ENCODE assay signal across 8 mouse cellular contexts in genomic region chr6:5442316-5443085, GRCm38 (mm10). TPM values are rescaled to one million over a fixed set of nuclear protein-coding genes. Genes with fewer than 3 reads are reported as not detected.
DNase-seq lines count a peak whose midpoint lies in the region; ATAC-seq and TF ChIP-seq lines count a peak whose summit lies in the region.

No protein-coding gene starts in this region.

- TF ChIP-seq CTCF in left cerebral cortex, adult 2 months (IDR thresholded peaks at IDR 0.05): no peak
- no peak for TF ChIP-seq CTCF in intestine, postnatal 0 days (IDR thresholded peaks at IDR 0.05; ENCODE audit: low read depth)
- TF ChIP-seq CTCF in olfactory bulb, adult 2 months (IDR thresholded peaks at IDR 0.05; ENCODE audit: insufficient read depth, low read depth, low read length): no peak

- WGBS in intestine, postnatal 0 days: 11% methylated on average over 14 of the region's 14 CpGs
- WGBS in liver, embryonic 12.5 days (ENCODE audit: insufficient replicate concordance): 9% methylated on average over 14 of the region's 14 CpGs
- 10% methylated on average over 14 of the region's 14 CpGs for WGBS in olfactory bulb, adult 2 months

- H3K27me3 ChIP-seq in intestine, postnatal 0 days (replicated peaks; ENCODE audit: control insufficient read depth, insufficient read depth, low read length): no peaks in the 10 kb centered on the region
- H3K27me3 ChIP-seq in liver, embryonic 12.5 days (replicated peaks): 0 out of 2 replicates have a peak, but pooled peaks cover 4% of the 10 kb centered on the region

- H3K4me3 ChIP-seq in left cerebral cortex, adult 2 months: no peak overlapping the region
- H3K4me3 ChIP-seq in intestine, postnatal 0 days (ENCODE audit: low read depth, low read length): no peak overlapping the region
- H3K4me3 ChIP-seq in liver, embryonic 12.5 days: no peak overlapping the region; the same call in 1 of the 2 replicates
- no peak overlapping the region for H3K4me3 ChIP-seq in olfactory bulb, adult 2 months (ENCODE audit: insufficient read depth, low read depth, low read length)

- H3K9ac ChIP-seq in intestine, postnatal 0 days (ENCODE audit: low read depth, low read length): no peak overlapping the region
- H3K9ac ChIP-seq in liver, embryonic 12.5 days: 0 out of 2 replicates have a peak overlapping the region, but pooled peaks have one; percentile 30

- intact Hi-C loops in left cerebral cortex, adult 2 months (cut with DNase I): no loop called here
- intact Hi-C loops in gastrocnemius, postnatal 36 days (cut with DNase I): loop anchor here (5.0 kb wide), 1 partner anchor 50 kb away; no protein-coding TSS in a partner anchor

- no peak overlapping the region; the same call in 1 of the 2 replicates for H3K27ac ChIP-seq in left cerebral cortex, adult 2 months
- no peak overlapping the region for H3K27ac ChIP-seq in intestine, postnatal 0 days (ENCODE audit: low read depth, low read length)
- H3K27ac ChIP-seq in liver, embryonic 12.5 days: peak overlapping the region; percentile 23; the same call in 1 of the 2 replicates
- H3K27ac ChIP-seq in olfactory bulb, adult 2 months (ENCODE audit: insufficient read depth, low read depth, low read length): 0 out of 2 replicates have a peak overlapping the region, but pooled peaks have one; percentile 4

- TF ChIP-seq POLR2A in olfactory bulb, adult 2 months (IDR thresholded peaks at IDR 0.05; ENCODE audit: insufficient read depth, low read depth, low read length): no peak

- H3K36me3 ChIP-seq in intestine, postnatal 0 days (ENCODE audit: control insufficient read depth, insufficient read depth): no peaks in the 10 kb centered on the region
- no peaks in the 10 kb centered on the region for H3K36me3 ChIP-seq in liver, embryonic 12.5 days

- peak; percentile 45 to 52 for DNase-seq in left cerebral cortex, adult 2 months (ENCODE audit: extremely low spot score in 1 of 2, low spot score in 2 of 2)
- no peak for DNase-seq in left cerebral cortex, adult 11 months (ENCODE audit: low spot score)
- peak; percentile 5 for DNase-seq in c-Kit-negative CD71-positive TER-119-positive erythroid progenitor cells, embryonic 14.5 days (ENCODE audit: low read depth, low spot score)
- DNase-seq in gastrocnemius, postnatal 36 days: peak; percentile 21 to 41

- no peaks in the 10 kb centered on the region for H3K9me3 ChIP-seq in intestine, postnatal 0 days (ENCODE audit: control insufficient read depth)
- H3K9me3 ChIP-seq in liver, embryonic 12.5 days (replicated peaks): no peaks in the 10 kb centered on the region

- no peaks in the 10 kb centered on the region for H3K4me1 ChIP-seq in intestine, postnatal 0 days (replicated peaks; ENCODE audit: control insufficient read depth, insufficient read depth, low read length)
- peaks cover 32% of the 10 kb centered on the region for H3K4me1 ChIP-seq in liver, embryonic 12.5 days
- 0 out of 2 replicates have a peak, but pooled peaks cover 2% of the 10 kb centered on the region for H3K4me1 ChIP-seq in olfactory bulb, adult 2 months (ENCODE audit: control insufficient read depth, insufficient read depth, low read length)

- peak; percentile 78 for ATAC-seq in intestine, postnatal 0 days
- peak; percentile 93 for ATAC-seq in liver, embryonic 12.5 days
- ATAC-seq in erythroblast, adult 5-6 weeks (replicated peaks; ENCODE audit: low FRiP score, poor library complexity, severe bottlenecking): no peak

- peak overlapping the region; percentile 40 for H3K4me2 ChIP-seq in intestine, postnatal 0 days (replicated peaks; ENCODE audit: low read depth)
- peak overlapping the region; percentile 56 for H3K4me2 ChIP-seq in liver, embryonic 12.5 days

RNA-seq across cellular contexts. Expression of gene Pdk4, which starts 53.6 kb away (rescaled TPM):
- total RNA-seq in left cerebral cortex, adult 2 months (2021): 10 to 100 TPM; 11.0 to 18.8 TPM
- total RNA-seq in gastrocnemius, postnatal 36 days (2021): 1,000 to 10,000 TPM; 1,456 to 1,693 TPM
- 12.6 and 23.4 TPM in 2 replicates for polyA plus RNA-seq in intestine, postnatal 0 days (2015; fragmentation: Nextera tagmentation; extraction: Ambion mirVana)
- 2.0 and 2.4 TPM in 2 replicates for polyA plus RNA-seq in liver, embryonic 12.5 days (2016; fragmentation: Nextera tagmentation; extraction: Ambion mirVana)
- not detected in 2 replicates for polyA plus RNA-seq in olfactory bulb, adult 2 months (2012; ENCODE audit: insufficient read depth, insufficient read length, low replicate concordance, missing spikeins)
- not detected in 2 replicates for total RNA-seq in erythroblast, adult 5-6 weeks (2015; ENCODE audit: low replicate concordance)
- not detected in 2 replicates for total RNA-seq in erythroblast, adult 5-6 weeks (2017; ENCODE audit: low replicate concordance)

RNA-seq across cellular contexts. Expression of gene Asb4, which starts 59.3 kb away (rescaled TPM):
- 1 to 10 TPM in 1 of 2 experiments, under 1 TPM in 1; 0.25 to 1.1 TPM for total RNA-seq in left cerebral cortex, adult 2 months (2021)
- total RNA-seq in gastrocnemius, postnatal 36 days (2021): 10 to 100 TPM in 1 of 2 experiments, 1 to 10 TPM in 1; 9.4 to 10.9 TPM
- polyA plus RNA-seq in intestine, postnatal 0 days (2015; fragmentation: Nextera tagmentation; extraction: Ambion mirVana): 1.3 and 1.8 TPM in 2 replicates
- 35.6 and 35.9 TPM in 2 replicates for polyA plus RNA-seq in liver, embryonic 12.5 days (2016; fragmentation: Nextera tagmentation; extraction: Ambion mirVana)
- polyA plus RNA-seq in olfactory bulb, adult 2 months (2012; ENCODE audit: insufficient read depth, insufficient read length, low replicate concordance, missing spikeins): not detected in 2 replicates
- not detected in 2 replicates for total RNA-seq in erythroblast, adult 5-6 weeks (2015; ENCODE audit: low replicate concordance)
- total RNA-seq in erythroblast, adult 5-6 weeks (2017; ENCODE audit: low replicate concordance): not detected in 2 replicates

Comparison
In these comparisons a context has a peak if more than half of its experiments do, and no peak if none do; other contexts are left out.
1. H3K27ac ChIP-seq: peak in liver, embryonic 12.5 days (single experiment) and olfactory bulb, adult 2 months (single experiment); none in left cerebral cortex, adult 2 months (single experiment) and intestine, postnatal 0 days (single experiment).
2. RNA of gene Pdk4, which starts 53.6 kb away (total RNA-seq): 1,456 to 1,693 TPM in gastrocnemius, postnatal 36 days; 11.0 to 18.8 TPM in left cerebral cortex, adult 2 months and not detected in erythroblast, adult 5-6 weeks; every median in the first group is over 10 times any median in the second.
3. RNA of gene Asb4, which starts 59.3 kb away (total RNA-seq): 9.4 to 10.9 TPM in gastrocnemius, postnatal 36 days; 0.25 to 1.1 TPM in left cerebral cortex, adult 2 months and not detected in erythroblast, adult 5-6 weeks; every median in the first group is over 4 times any median in the second.